Mouse (Mus musculus) gastrocnemius, adult 2 months (tissue): Measurements from ENCODE around the gene Cideb. TPM values are rescaled to one million over a fixed set of nuclear protein-coding genes. Genes with fewer than 3 reads are reported as not detected.

Source experiments
- DNase-seq: peaks from one replicate; pipeline ENCODE4 v3.0.0; 2022
- H3K27ac ChIP-seq: fragments of 200-600 bp; 2 replicates; pipeline ENCODE4 v1.8.1; 2022; ENCODE audit warnings: mild to moderate bottlenecking
- H3K4me3 ChIP-seq: fragments of 200-600 bp; 2 replicates; pipeline ENCODE4 v1.8.1; 2022; ENCODE audit warnings: mild to moderate bottlenecking, moderate library complexity
- CTCF ChIP-seq: fragments of 200-600 bp; IDR thresholded peaks from 2 replicates; pipeline ENCODE4 v1.8.1; 2022; ENCODE audit warnings: antibody characterized with exemption, mild to moderate bottlenecking, moderate library complexity
- intact Hi-C: fragments of 180-260 bp; cut with DNase I; formaldehyde crosslinking; loops from one replicate; pipeline ENCODE4 v1.15.1; 2025
- total RNA-seq, 2 experiments: library from RNA; stranded (reverse); gene quantifications; 2 replicates each; pipeline ENCODE4 v1.2.3; 2021

The Cideb gene
- total RNA-seq, 2 experiments from 2014 or later: not detected

- intact Hi-C loops: loop anchor here (2.0 kb wide), 1 partner anchor 84 kb away; no protein-coding TSS in a partner anchor
- peak; percentile 17 for DNase-seq
- Histone ChIP-seq H3K4me3 (no peak overlapping the region), H3K27ac (no peak overlapping the region)
- TF ChIP-seq CTCF: no peak
Observed at GRCm38 (mm10) chr14:55780736-55781135, 22.5 kb upstream of the Cideb start.

- peak; percentile 15 for DNase-seq
- intact Hi-C loops: loop anchor here (2.0 kb wide), 1 partner anchor 85 kb away; no protein-coding TSS in a partner anchor
- H3K4me3 ChIP-seq: no peak overlapping the region
- no peak for TF ChIP-seq CTCF
- H3K27ac ChIP-seq: no peak overlapping the region
Observed at GRCm38 (mm10) chr14:55779656-55780055, 21.4 kb upstream of the Cideb start.

- no peak for TF ChIP-seq CTCF
- Histone ChIP-seq H3K27ac (no peak overlapping the region), H3K4me3 (no peak overlapping the region)
- intact Hi-C loops: no loop called here
- DNase-seq: peak; percentile 16
Observed at GRCm38 (mm10) chr14:55778686-55779085, 20.4 kb upstream of the Cideb start.

DNA sequence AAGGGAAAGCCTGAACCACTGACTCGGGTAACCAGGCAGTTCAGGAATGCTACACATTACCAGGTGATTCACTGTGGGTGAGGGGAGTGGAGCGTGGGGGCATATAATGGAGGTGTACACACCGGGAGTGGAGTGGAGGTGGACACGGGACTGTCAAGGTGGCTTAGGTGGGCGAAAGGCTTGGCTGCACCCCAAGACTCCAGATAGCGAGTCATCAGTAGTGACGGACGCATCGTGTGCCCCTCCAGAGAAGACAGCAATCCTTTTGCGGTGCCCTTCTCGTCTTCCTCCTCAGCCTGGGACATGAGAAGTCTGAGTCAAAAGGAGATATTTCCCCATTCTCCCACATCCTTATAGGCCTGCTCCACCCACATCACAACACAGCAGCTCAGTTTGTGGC lies 19.5 kb upstream of the Cideb start:
- intact Hi-C loops: no loop called here

DNA sequence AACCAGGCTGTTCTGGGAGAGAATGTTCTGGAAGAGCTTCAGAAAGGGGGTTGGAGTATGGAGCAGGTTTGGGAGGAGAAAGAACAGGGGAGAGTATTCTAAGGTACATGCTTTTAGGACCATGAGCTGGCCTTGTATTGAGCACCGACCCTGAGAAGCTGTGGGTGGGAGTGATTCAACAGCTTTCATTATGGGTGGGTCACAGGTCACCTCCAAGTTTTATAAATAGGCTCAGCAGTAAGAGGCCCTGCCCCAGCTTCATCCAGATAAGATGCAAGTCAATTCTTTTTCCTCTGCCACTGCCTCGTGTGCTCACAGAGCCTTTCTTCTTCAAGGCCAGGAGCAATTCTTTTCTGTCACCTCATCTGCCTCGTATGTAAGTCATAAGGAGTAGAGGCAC lies 18.9 kb upstream of the Cideb start:
- TF ChIP-seq CTCF: no peak
- peak; percentile 1 for DNase-seq
- Histone ChIP-seq H3K27ac (no peak overlapping the region), H3K4me3 (no peak overlapping the region)
- intact Hi-C loops: no loop called here

More for the DNA sequence above, 19.5 kb upstream of the Cideb start:
- Histone ChIP-seq H3K27ac (no peak overlapping the region), H3K4me3 (no peak overlapping the region)
- DNase-seq: peak; percentile 10
- TF ChIP-seq CTCF: no peak

DNA sequence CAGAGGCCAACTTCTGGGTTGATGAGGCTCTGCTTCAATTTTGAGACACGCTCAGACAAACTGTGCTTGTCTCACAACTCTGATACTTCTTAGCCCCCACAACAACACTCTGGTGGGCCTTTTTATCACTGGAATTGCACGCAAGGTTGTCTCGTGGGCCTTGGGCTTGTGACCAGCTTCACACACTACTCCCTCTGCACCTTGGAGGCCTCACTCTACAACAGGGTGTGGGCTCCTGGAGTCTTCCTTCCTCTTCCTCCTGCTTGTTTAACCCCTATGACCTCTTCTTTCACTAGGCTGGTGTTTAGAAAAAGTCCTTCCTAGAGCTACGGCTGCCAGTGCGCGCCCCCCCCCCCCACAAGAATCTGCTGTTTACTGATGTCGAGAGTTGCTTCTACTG lies 18.5 kb upstream of the Cideb start:
- no peak for TF ChIP-seq CTCF
- Histone ChIP-seq H3K4me3 (no peak overlapping the region), H3K27ac (no peak overlapping the region)
- intact Hi-C loops: no loop called here
- DNase-seq: peak; percentile 5

- no peak overlapping the region for H3K4me3 ChIP-seq
- no peak for DNase-seq
- intact Hi-C loops: no loop called here
- TF ChIP-seq CTCF: no peak
- no peak overlapping the region for H3K27ac ChIP-seq
Observed at GRCm38 (mm10) chr14:55769087-55769703, 10.9 kb upstream of the Cideb start.

DNA sequence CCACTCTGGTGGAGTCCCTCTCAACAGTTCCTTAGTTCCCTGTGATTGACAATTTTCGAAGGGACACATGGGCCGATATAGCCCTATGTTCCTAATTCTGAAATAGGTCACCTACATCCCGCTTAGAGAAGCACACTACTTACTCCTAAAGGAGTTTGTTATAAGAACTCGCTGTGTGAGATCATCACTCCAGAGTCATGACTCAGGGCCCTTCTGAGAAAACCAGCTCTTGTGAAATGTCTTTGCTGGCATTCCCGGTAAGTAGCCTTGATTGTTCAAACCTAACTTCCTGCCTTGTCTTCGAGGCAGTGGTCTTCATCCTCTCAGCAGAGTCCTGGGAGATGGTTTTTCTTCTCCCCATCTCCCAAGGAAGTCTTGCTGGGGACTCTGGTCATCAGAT lies 10.3 kb upstream of the Cideb start:
- H3K27ac ChIP-seq: no peak overlapping the region
- H3K4me3 ChIP-seq: no peak overlapping the region
- intact Hi-C loops: no loop called here
- TF ChIP-seq CTCF: no peak
- DNase-seq: no peak

DNA sequence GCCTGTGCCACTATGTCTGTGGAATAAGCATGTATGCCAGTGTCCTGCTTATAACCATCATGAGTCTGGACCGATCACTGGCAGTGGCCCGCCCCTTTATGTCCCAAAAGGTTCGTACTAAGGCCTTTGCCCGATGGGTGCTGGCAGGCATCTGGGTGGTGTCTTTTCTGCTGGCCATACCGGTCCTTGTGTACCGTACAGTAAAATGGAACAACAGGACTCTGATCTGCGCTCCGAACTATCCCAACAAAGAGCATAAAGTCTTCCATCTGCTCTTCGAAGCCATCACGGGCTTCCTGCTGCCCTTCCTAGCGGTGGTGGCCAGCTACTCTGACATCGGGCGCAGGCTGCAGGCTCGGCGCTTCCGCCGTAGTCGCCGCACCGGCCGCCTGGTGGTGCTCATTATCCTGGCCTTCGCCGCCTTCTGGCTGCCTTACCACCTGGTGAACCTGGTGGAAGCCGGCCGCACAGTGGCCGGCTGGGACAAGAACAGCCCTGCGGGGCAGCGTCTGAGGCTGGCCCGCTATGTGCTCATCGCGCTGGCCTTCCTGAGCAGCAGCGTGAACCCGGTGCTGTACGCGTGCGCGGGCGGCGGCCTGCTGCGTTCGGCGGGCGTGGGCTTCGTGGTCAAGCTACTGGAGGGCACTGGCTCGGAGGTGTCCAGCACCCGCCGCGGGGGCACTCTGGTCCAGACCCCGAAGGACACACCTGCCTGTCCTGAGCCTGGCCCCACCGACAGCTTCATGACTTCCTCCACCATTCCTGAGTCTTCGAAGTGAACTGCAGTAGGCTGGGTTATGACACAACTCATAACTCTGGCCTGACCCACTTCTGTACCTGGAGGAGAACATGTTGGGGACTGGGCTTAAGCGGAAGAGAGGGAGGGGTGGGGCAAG lies 9.5 kb upstream of the Cideb start:
- Histone ChIP-seq H3K4me3 (peak overlapping the region; percentile 70), H3K27ac (peak overlapping the region; percentile 43; the same call in 1 of the 2 replicates)
- TF ChIP-seq CTCF: peak; percentile 67
- DNase-seq: peak; percentile 77
- intact Hi-C loops: no loop called here

DNA sequence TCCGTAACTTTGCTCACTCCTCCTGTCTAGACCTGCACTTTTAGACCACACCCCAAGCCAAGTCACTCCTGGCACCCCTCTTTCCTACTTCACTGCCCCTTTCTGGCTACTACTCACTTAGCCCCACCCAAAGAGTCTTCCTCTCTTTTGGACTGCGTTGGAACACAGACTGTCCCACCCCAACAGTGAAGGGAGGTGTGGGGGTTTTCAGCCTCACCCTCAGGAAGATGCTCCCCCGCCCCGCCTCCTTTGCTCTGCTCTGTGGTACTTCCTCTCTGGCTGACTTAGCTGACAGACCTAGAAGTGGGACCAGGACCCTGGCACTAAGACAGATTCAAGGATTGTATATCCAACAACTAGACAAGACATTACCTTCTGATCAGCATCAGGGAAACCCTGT lies 7.4 kb upstream of the Cideb start, which contains the start of gene Ltb4r1:
Gene Ltb4r1, plus strand, starts transcription at position 267 of the 400 bp plus-strand sequence.
- Histone ChIP-seq H3K4me3 (no peak within 1 kb of the TSS), H3K27ac (no peak within 1 kb of the TSS)
- intact Hi-C loops: no loop called here
- no peak for DNase-seq
- TF ChIP-seq CTCF: no peak

- TF ChIP-seq CTCF: no peak
- intact Hi-C loops: no loop called here
- no peak for DNase-seq
Observed at GRCm38 (mm10) chr14:55763166-55763565, 4.9 kb upstream of the Cideb start.

DNA sequence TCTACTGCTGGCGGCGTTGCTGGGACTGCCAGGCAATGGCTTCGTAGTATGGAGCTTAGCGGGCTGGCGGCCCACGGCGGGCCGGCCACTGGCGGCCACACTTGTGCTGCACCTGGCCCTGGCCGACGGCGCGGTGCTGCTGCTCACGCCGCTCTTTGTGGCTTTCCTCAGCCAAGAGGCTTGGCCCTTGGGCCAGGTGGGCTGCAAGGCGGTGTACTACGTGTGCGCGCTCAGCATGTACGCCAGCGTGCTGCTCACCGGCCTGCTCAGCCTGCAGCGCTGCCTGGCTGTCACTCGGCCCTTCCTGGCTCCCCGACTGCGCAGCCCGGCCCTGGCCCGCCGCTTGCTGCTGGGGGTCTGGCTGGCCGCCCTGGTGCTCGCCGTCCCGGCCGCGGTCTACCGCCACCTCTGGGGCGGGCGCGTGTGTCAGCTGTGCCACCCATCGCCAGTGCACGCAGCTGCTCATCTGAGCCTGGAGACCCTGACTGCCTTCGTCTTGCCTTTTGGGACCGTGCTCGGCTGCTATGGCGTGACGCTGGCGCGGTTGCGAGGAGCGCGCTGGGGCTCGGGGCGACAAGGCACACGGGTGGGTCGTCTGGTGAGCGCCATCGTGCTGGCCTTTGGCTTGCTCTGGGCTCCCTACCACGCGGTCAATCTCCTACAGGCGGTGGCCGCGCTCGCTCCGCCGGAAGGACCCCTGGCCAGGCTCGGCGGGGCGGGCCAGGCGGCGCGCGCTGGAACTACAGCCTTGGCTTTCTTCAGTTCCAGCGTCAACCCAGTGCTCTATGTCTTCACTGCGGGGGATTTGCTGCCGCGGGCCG lies 4.0 kb upstream of the Cideb start:
- intact Hi-C loops: no loop called here
- peak overlapping the region; percentile 82 for H3K4me3 ChIP-seq
- H3K27ac ChIP-seq: peak overlapping the region; percentile 79
- TF ChIP-seq CTCF: peak; percentile 43
- DNase-seq: peak; percentile 74

More at GRCm38 (mm10) chr14:55763166-55763565, 4.9 kb upstream of the Cideb start:
- Histone ChIP-seq H3K4me3 (peak overlapping the region; percentile 82), H3K27ac (peak overlapping the region; percentile 79)
